In genomic region chr4:52811871-52812270, GRCm38 (mm10) we compare ENCODE assay signal across 16 mouse cellular contexts. TPM values are rescaled to one million over a fixed set of nuclear protein-coding genes. Genes with fewer than 3 reads are reported as not detected.
A peak's percentile ranks its signal among the peaks of the same experiment; 100 is the strongest.
DNase-seq lines count a peak whose midpoint lies in the region; ATAC-seq and TF ChIP-seq lines count a peak whose summit lies in the region.
"Had no signal": no experiment of that assay in that cellular context is flagged by ENCODE, and none has a peak within 500 bp of the region (broad histone marks: within the 10 kb centered on the region; RNA-seq: fewer than 3 reads in every experiment).

No protein-coding gene starts in this region.

- peak; percentile 59 for DNase-seq in forebrain, embryonic 14.5 days (ENCODE audit: low spot score)
- peak; percentile 7 to 47 for DNase-seq in left cerebral cortex, postnatal 14 days (ENCODE audit: low spot score in 2 of 2)
- DNase-seq in left cerebral cortex, postnatal 36 days (ENCODE audit: low spot score in 2 of 2) = no peak
- DNase-seq in MEL (ENCODE audit: low read depth, low spot score) = peak; percentile 24
- DNase-seq in mesoderm, embryonic 11.5 days (ENCODE audit: low read depth, low spot score) = peak; percentile 12
- DNase-seq in layer of hippocampus, postnatal 10 days (ENCODE audit: low spot score in 2 of 2) = no peak
- DNase-seq: gastrocnemius, postnatal 25 days; heart, postnatal 14 days; layer of hippocampus, postnatal 36 days had no signal

- TF ChIP-seq EP300 in MEL (IDR thresholded peaks at IDR 0.05; ENCODE audit: low read depth in 1 of 2, low read length in 2 of 2) = no peak

- H3K4me3 ChIP-seq in forebrain, embryonic 14.5 days (ENCODE audit: low read depth, low read length) = no peak overlapping the region
- H3K4me3 ChIP-seq in forebrain, embryonic 12.5 days (replicated peaks) = no peak overlapping the region
- no peak overlapping the region for H3K4me3 ChIP-seq in MEL (ENCODE audit: control insufficient read depth in 1 of 2, insufficient read depth in 1 of 2, low read depth in 2 of 2, low read length in 2 of 2)
- H3K4me3 ChIP-seq: kidney, embryonic 15.5 days had no signal

- TF ChIP-seq CTCF in MEL (IDR thresholded peaks at IDR 0.05 in 2 of 3, conservative IDR thresholded peaks at IDR 0.05 in 1 of 3; ENCODE audit: control insufficient read depth in 1 of 3, insufficient read depth in 1 of 3, low read depth in 2 of 3, low read length in 3 of 3, poor library complexity in 1 of 3, severe bottlenecking in 1 of 3) = peak in 2 of 3 experiments; percentile 16 to 48; a peak in 3 of 6 replicates

- H3K27me3 ChIP-seq in forebrain, embryonic 14.5 days (replicated peaks; ENCODE audit: control insufficient read depth, insufficient read depth, low read length) = no peaks in the 10 kb centered on the region
- H3K27me3 ChIP-seq in forebrain, embryonic 12.5 days = no peaks in the 10 kb centered on the region
- no peaks in the 10 kb centered on the region; a peak in 1 of 4 replicates for H3K27me3 ChIP-seq in MEL (ENCODE audit: control insufficient read depth in 1 of 2, insufficient read depth in 2 of 2, low read length in 2 of 2)
- H3K27me3 ChIP-seq: kidney, embryonic 15.5 days had no signal

- H3K27ac ChIP-seq in forebrain, embryonic 14.5 days (ENCODE audit: low read depth, low read length) = no peak overlapping the region
- H3K27ac ChIP-seq in forebrain, embryonic 12.5 days = no peak overlapping the region
- no peak overlapping the region for H3K27ac ChIP-seq in MEL (ENCODE audit: control insufficient read depth, low read depth, low read length)
- H3K27ac ChIP-seq: kidney, embryonic 15.5 days had no signal

- H3K4me1 ChIP-seq in forebrain, embryonic 14.5 days (ENCODE audit: control insufficient read depth, insufficient read depth, low read length) = no peaks in the 10 kb centered on the region
- H3K4me1 ChIP-seq in forebrain, embryonic 12.5 days = no peaks in the 10 kb centered on the region
- H3K4me1 ChIP-seq in MEL (ENCODE audit: control insufficient read depth in 1 of 2, insufficient read depth in 2 of 2, low read length in 2 of 2) = no peaks in the 10 kb centered on the region
- H3K4me1 ChIP-seq: kidney, embryonic 15.5 days had no signal

- TF ChIP-seq POLR2A in MEL (IDR thresholded peaks at IDR 0.05; ENCODE audit: control insufficient read depth in 1 of 2, insufficient read depth in 1 of 2, low read depth in 1 of 2, low read length in 2 of 2, poor library complexity in 1 of 2) = no peak

- H3K4me2 ChIP-seq in forebrain, embryonic 14.5 days (ENCODE audit: low read length) = no peak overlapping the region
- no peak overlapping the region for H3K4me2 ChIP-seq in forebrain, embryonic 12.5 days
- H3K4me2 ChIP-seq: kidney, embryonic 15.5 days had no signal

- TF ChIP-seq RAD21 in MEL (IDR thresholded peaks at IDR 0.05; ENCODE audit: low read depth, low read length) = peak; percentile 67

- 47% methylated on average over 2 of the region's 2 CpGs for WGBS in forebrain, embryonic 14.5 days
- 37% methylated on average over 2 of the region's 2 CpGs for WGBS in forebrain, embryonic 12.5 days

- intact Hi-C loops in left cerebral cortex, postnatal 14 days (cut with DNase I) = no loop called here
- intact Hi-C loops in left cerebral cortex, postnatal 36 days (cut with DNase I) = no loop called here

- H3K36me3 ChIP-seq in forebrain, embryonic 14.5 days (ENCODE audit: control insufficient read depth, insufficient read depth, low read length) = no peaks in the 10 kb centered on the region
- H3K36me3 ChIP-seq in forebrain, embryonic 12.5 days (replicated peaks) = no peaks in the 10 kb centered on the region
- no peaks in the 10 kb centered on the region for H3K36me3 ChIP-seq in MEL (ENCODE audit: control insufficient read depth in 1 of 2, insufficient read depth in 2 of 2, low read length in 2 of 2)
- H3K36me3 ChIP-seq: kidney, embryonic 15.5 days had no signal

- no peak overlapping the region for H3K9ac ChIP-seq in forebrain, embryonic 14.5 days (ENCODE audit: low read length)
- H3K9ac ChIP-seq in forebrain, embryonic 12.5 days = no peak overlapping the region
- H3K9ac ChIP-seq in MEL (ENCODE audit: control insufficient read depth, low read depth, low read length, poor library complexity, severe bottlenecking) = no peak overlapping the region
- H3K9ac ChIP-seq: kidney, embryonic 15.5 days had no signal

- no peaks in the 10 kb centered on the region for H3K9me3 ChIP-seq in forebrain, embryonic 14.5 days (replicated peaks; ENCODE audit: control insufficient read depth, low read length)
- H3K9me3 ChIP-seq in forebrain, embryonic 12.5 days = no peaks in the 10 kb centered on the region
- H3K9me3 ChIP-seq in MEL (replicated peaks; ENCODE audit: insufficient read depth, low read length) = no peaks in the 10 kb centered on the region
- H3K9me3 ChIP-seq: kidney, embryonic 15.5 days had no signal

- no peak for ATAC-seq in forebrain, embryonic 14.5 days
- no peak for ATAC-seq in forebrain, embryonic 12.5 days (ENCODE audit: low FRiP score)
- ATAC-seq in granulocyte monocyte progenitor cell, adult 5-6 weeks (replicated peaks; ENCODE audit: poor library complexity, severe bottlenecking) = no peak; the same call in 1 of the 2 replicates
- ATAC-seq: midbrain, embryonic 16.5 days had no signal

- no peaks in the 10 kb centered on the region for H3K79me2 ChIP-seq in MEL (ENCODE audit: control insufficient read depth, insufficient read depth, low read length, poor library complexity)

TF ChIP-seq in MEL, 35 proteins besides CTCF, POLR2A, EP300 and RAD21:
- peak; percentile 37; the same call in 1 of the 2 replicates for TF ChIP-seq ZC3H11A (IDR thresholded peaks at IDR 0.05; ENCODE audit: low read depth, low read length)
- peak; percentile 44 for TF ChIP-seq SMC3 (IDR thresholded peaks at IDR 0.05; ENCODE audit: low read depth, low read length)
- TF ChIP-seq ETS1 (IDR thresholded peaks at IDR 0.05; ENCODE audit: low read depth, low read length) = no peak
- TF ChIP-seq ZNF384 (IDR thresholded peaks at IDR 0.05; ENCODE audit: low read depth, low read length) = peak; percentile 98

RNA-seq across cellular contexts. Expression of gene Olfr275, which starts 2.5 kb away (rescaled TPM):
- polyA plus RNA-seq in forebrain, embryonic 14.5 days (2014; fragmentation: Nextera tagmentation; extraction: Ambion mirVana) = not detected in 2 replicates
- polyA plus RNA-seq in forebrain, embryonic 12.5 days (2016; fragmentation: Nextera tagmentation; extraction: Ambion mirVana) = not detected in 2 replicates
- not detected for total RNA-seq in left cerebral cortex, postnatal 14 days (2021)
- not detected for total RNA-seq in left cerebral cortex, postnatal 36 days (2021)
- total RNA-seq in MEL (2012; rRNA removed) = not detected in 2 replicates
- not detected for polyA plus RNA-seq in MEL (2012; ENCODE audit: insufficient read depth in 1 of 2, insufficient read length in 2 of 2, low read depth in 1 of 2, low replicate concordance in 2 of 2, missing spikeins in 1 of 2)
- not detected in 2 replicates for total RNA-seq in granulocyte monocyte progenitor cell, adult 5-6 weeks (2014; fragmentation: Nextera tagmentation)
- total RNA-seq in granulocyte monocyte progenitor cell, adult 5-6 weeks (2017) = not detected in 2 replicates
- total RNA-seq in layer of hippocampus, postnatal 10 days (2021) = not detected
- total RNA-seq: adrenal gland, postnatal 4 days; gastrocnemius, postnatal 25 days; heart, postnatal 14 days; layer of hippocampus, postnatal 36 days had no signal
- polyA plus RNA-seq: kidney, embryonic 15.5 days; liver, embryonic 16.5 days; midbrain, embryonic 16.5 days; small intestine, adult 2 months had no signal

RNA-seq across cellular contexts. Expression of gene Olfr273, which starts 47.2 kb away (rescaled TPM):
- not detected in 2 replicates for polyA plus RNA-seq in forebrain, embryonic 14.5 days (2014; fragmentation: Nextera tagmentation; extraction: Ambion mirVana)
- polyA plus RNA-seq in forebrain, embryonic 12.5 days (2016; fragmentation: Nextera tagmentation; extraction: Ambion mirVana) = not detected in 2 replicates
- total RNA-seq in left cerebral cortex, postnatal 14 days (2021) = not detected
- not detected for total RNA-seq in left cerebral cortex, postnatal 36 days (2021)
- total RNA-seq in MEL (2012; rRNA removed) = not detected in 2 replicates
- not detected for polyA plus RNA-seq in MEL (2012; ENCODE audit: insufficient read depth in 1 of 2, insufficient read length in 2 of 2, low read depth in 1 of 2, low replicate concordance in 2 of 2, missing spikeins in 1 of 2)
- total RNA-seq in granulocyte monocyte progenitor cell, adult 5-6 weeks (2014; fragmentation: Nextera tagmentation) = not detected in 2 replicates
- total RNA-seq in granulocyte monocyte progenitor cell, adult 5-6 weeks (2017) = not detected in 2 replicates
- total RNA-seq in layer of hippocampus, postnatal 10 days (2021) = not detected
- total RNA-seq: adrenal gland, postnatal 4 days; gastrocnemius, postnatal 25 days; heart, postnatal 14 days; layer of hippocampus, postnatal 36 days had no signal
- polyA plus RNA-seq: kidney, embryonic 15.5 days; liver, embryonic 16.5 days; midbrain, embryonic 16.5 days; small intestine, adult 2 months had no signal

Comparison
In these comparisons a context has a peak if more than half of its experiments do, and no peak if none do; other contexts are left out.
1. DNase-seq: peak in forebrain, embryonic 14.5 days (single experiment), left cerebral cortex, postnatal 14 days (2 of 2), MEL (single experiment) and mesoderm, embryonic 11.5 days (single experiment); none in left cerebral cortex, postnatal 36 days (0 of 2) and layer of hippocampus, postnatal 10 days (0 of 2).